Mouse (Mus musculus): Measurements from ENCODE around the gene Foxg1. TPM values are rescaled to one million over a fixed set of nuclear protein-coding genes. Genes with fewer than 3 reads are reported as not detected.
A peak's percentile ranks its signal among the peaks of the same experiment; 100 is the strongest.

The Foxg1 gene
- polyA plus RNA-seq, 1 experiment from 2014 or later, result not detected

GRCm38 (mm10) chr12:49384876-49385630 lies 2.6 kb downstream of the Foxg1 start, which contains the start of gene Gm43517:
Gm43517 (plus strand) TSS chr12:49385174.
- TF ChIP-seq CTCF (IDR thresholded peaks at IDR 0.05; ENCODE audit: low read depth) (peak; percentile 11; the same call in 1 of the 2 replicates), EP300 (IDR thresholded peaks at IDR 0.05; ENCODE audit: low read depth) (no peak)
- Histone ChIP-seq H3K4me1 (ENCODE audit: insufficient read depth) (peaks cover 6% of the 10 kb centered on the region; the same call in 1 of the 2 replicates), H3K36me3 (replicated peaks; ENCODE audit: insufficient read depth, low read length) (no peaks in the 10 kb centered on the region), H3K9ac (replicated peaks) (no peak within 1 kb of the TSS), H3K27me3 (ENCODE audit: insufficient read depth, low read length) (peaks cover 80% of the 10 kb centered on the region), H3K4me3 (ENCODE audit: low read depth, low read length) (no peak within 1 kb of the TSS), H3K4me2 (ENCODE audit: low read depth, low read length) (peak within 1 kb of the TSS; percentile 49; the same call in 1 of the 2 replicates), H3K27ac (ENCODE audit: low read depth) (no peak within 1 kb of the TSS), H3K9me3 (ENCODE audit: low read length) (no peaks in the 10 kb centered on the region)
- WGBS (ENCODE audit: insufficient replicate concordance), result 5% methylated on average over 68 of the region's 75 CpGs
- ATAC-seq (peak; percentile 33), DNase-seq (no peak)

GRCm38 (mm10) chr12:49385631-49385990 lies 3.2 kb downstream of the Foxg1 start:
- no peak for TF ChIP-seq EP300 (IDR thresholded peaks at IDR 0.05; ENCODE audit: low read depth)
- TF ChIP-seq CTCF (IDR thresholded peaks at IDR 0.05; ENCODE audit: low read depth), result no peak
- no peak overlapping the region for H3K27ac ChIP-seq (ENCODE audit: low read depth)
- no peak for ATAC-seq
- H3K27me3 ChIP-seq (ENCODE audit: insufficient read depth, low read length), result peaks cover 80% of the 10 kb centered on the region
- no peaks in the 10 kb centered on the region for H3K9me3 ChIP-seq (ENCODE audit: low read length)
- DNase-seq, result no peak
- no peak overlapping the region for H3K4me3 ChIP-seq (ENCODE audit: low read depth, low read length)
- H3K4me2 ChIP-seq (ENCODE audit: low read depth, low read length), result no peak overlapping the region
- no peak overlapping the region for H3K9ac ChIP-seq (replicated peaks)
- 6% methylated on average over 23 of the region's 23 CpGs for WGBS (ENCODE audit: insufficient replicate concordance)
- H3K36me3 ChIP-seq (replicated peaks; ENCODE audit: insufficient read depth, low read length), result no peaks in the 10 kb centered on the region
- peaks cover 6% of the 10 kb centered on the region; the same call in 1 of the 2 replicates for H3K4me1 ChIP-seq (ENCODE audit: insufficient read depth)

GRCm38 (mm10) chr12:49386081-49386805 lies 3.8 kb downstream of the Foxg1 start:
- H3K4me2 ChIP-seq (ENCODE audit: low read depth, low read length), result no peak overlapping the region
- H3K9me3 ChIP-seq (ENCODE audit: low read length), result no peaks in the 10 kb centered on the region
- no peak overlapping the region for H3K27ac ChIP-seq (ENCODE audit: low read depth)
- peaks cover 6% of the 10 kb centered on the region; the same call in 1 of the 2 replicates for H3K4me1 ChIP-seq (ENCODE audit: insufficient read depth)
- TF ChIP-seq CTCF (IDR thresholded peaks at IDR 0.05; ENCODE audit: low read depth) (no peak), EP300 (IDR thresholded peaks at IDR 0.05; ENCODE audit: low read depth) (no peak)
- no peaks in the 10 kb centered on the region for H3K36me3 ChIP-seq (replicated peaks; ENCODE audit: insufficient read depth, low read length)
- no peak for DNase-seq
- no peak for ATAC-seq
- H3K9ac ChIP-seq (replicated peaks), result no peak overlapping the region
- no peak overlapping the region for H3K4me3 ChIP-seq (ENCODE audit: low read depth, low read length)
- H3K27me3 ChIP-seq (ENCODE audit: insufficient read depth, low read length), result peaks cover 85% of the 10 kb centered on the region
- 14% methylated on average over 10 of the region's 10 CpGs for WGBS (ENCODE audit: insufficient replicate concordance)

GRCm38 (mm10) chr12:49387856-49388598 lies 5.6 kb downstream of the Foxg1 start:
- TF ChIP-seq EP300 (IDR thresholded peaks at IDR 0.05; ENCODE audit: low read depth) (no peak), CTCF (IDR thresholded peaks at IDR 0.05; ENCODE audit: low read depth) (no peak)
- Histone ChIP-seq H3K9me3 (ENCODE audit: low read length) (no peaks in the 10 kb centered on the region), H3K9ac (replicated peaks) (no peak overlapping the region), H3K4me2 (ENCODE audit: low read depth, low read length) (no peak overlapping the region), H3K4me1 (ENCODE audit: insufficient read depth) (peaks cover 6% of the 10 kb centered on the region; the same call in 1 of the 2 replicates), H3K27ac (ENCODE audit: low read depth) (no peak overlapping the region), H3K27me3 (ENCODE audit: insufficient read depth, low read length) (peaks cover 85% of the 10 kb centered on the region), H3K36me3 (replicated peaks; ENCODE audit: insufficient read depth, low read length) (no peaks in the 10 kb centered on the region), H3K4me3 (ENCODE audit: low read depth, low read length) (no peak overlapping the region)
- WGBS (ENCODE audit: insufficient replicate concordance), result 16% methylated on average over 2 of the region's 2 CpGs
- DNase-seq (no peak), ATAC-seq (no peak)

GRCm38 (mm10) chr12:49389666-49390065 lies 7.2 kb downstream of the Foxg1 start:
- no peak overlapping the region for H3K4me2 ChIP-seq (ENCODE audit: low read depth, low read length)
- TF ChIP-seq CTCF (IDR thresholded peaks at IDR 0.05; ENCODE audit: low read depth) (no peak), EP300 (IDR thresholded peaks at IDR 0.05; ENCODE audit: low read depth) (no peak)
- no peak overlapping the region for H3K27ac ChIP-seq (ENCODE audit: low read depth)
- H3K9ac ChIP-seq (replicated peaks), result no peak overlapping the region
- ATAC-seq, result no peak
- H3K27me3 ChIP-seq (ENCODE audit: insufficient read depth, low read length), result peaks cover 81% of the 10 kb centered on the region
- no peaks in the 10 kb centered on the region for H3K4me1 ChIP-seq (ENCODE audit: insufficient read depth)
- no peaks in the 10 kb centered on the region for H3K36me3 ChIP-seq (replicated peaks; ENCODE audit: insufficient read depth, low read length)
- H3K4me3 ChIP-seq (ENCODE audit: low read depth, low read length), result no peak overlapping the region
- H3K9me3 ChIP-seq (ENCODE audit: low read length), result no peaks in the 10 kb centered on the region
- no peak for DNase-seq
- 2% methylated on average over 5 of the region's 5 CpGs for WGBS (ENCODE audit: insufficient replicate concordance)

GRCm38 (mm10) chr12:49390257-49390656 lies 7.8 kb downstream of the Foxg1 start:
- no peak for TF ChIP-seq CTCF (IDR thresholded peaks at IDR 0.05; ENCODE audit: low read depth)
- no peak for TF ChIP-seq EP300 (IDR thresholded peaks at IDR 0.05; ENCODE audit: low read depth)
- ATAC-seq (no peak), DNase-seq (no peak)
- 4% methylated on average over 13 of the region's 13 CpGs for WGBS (ENCODE audit: insufficient replicate concordance)
- Histone ChIP-seq H3K36me3 (replicated peaks; ENCODE audit: insufficient read depth, low read length) (no peaks in the 10 kb centered on the region), H3K27ac (ENCODE audit: low read depth) (no peak overlapping the region), H3K9me3 (ENCODE audit: low read length) (no peaks in the 10 kb centered on the region), H3K9ac (replicated peaks) (no peak overlapping the region), H3K4me3 (ENCODE audit: low read depth, low read length) (no peak overlapping the region), H3K4me1 (ENCODE audit: insufficient read depth) (no peaks in the 10 kb centered on the region), H3K27me3 (ENCODE audit: insufficient read depth, low read length) (peaks cover 78% of the 10 kb centered on the region), H3K4me2 (ENCODE audit: low read depth, low read length) (no peak overlapping the region)

Data from liver, postnatal 0 days (tissue).